Mouse (Mus musculus): ENCODE data around the gene Fam181a.

Fam181a gene

GRCm38 (mm10) chr12:103310744-103311267, at the start of gene Fam181a:
Gene Fam181a (plus strand): TSS chr12:103310975.
- DNase-seq (ENCODE audit: inconsistent ontology term), result no peak

- DNase-seq (ENCODE audit: inconsistent ontology term), result peak; percentile 53
These were observed 48.5 kb upstream of the Fam181a start for GRCm38 (mm10) chr12:103262017-103262865.

- DNase-seq (ENCODE audit: inconsistent ontology term), result no peak
These were observed 44.2 kb upstream of the Fam181a start for GRCm38 (mm10) chr12:103266605-103267004.

GRCm38 (mm10) chr12:103272176-103272575, 38.6 kb upstream of the Fam181a start:
- no peak for DNase-seq (ENCODE audit: inconsistent ontology term)

GRCm38 (mm10) chr12:103273051-103273450, 37.7 kb upstream of the Fam181a start:
- DNase-seq (ENCODE audit: inconsistent ontology term), result no peak

GRCm38 (mm10) chr12:103273732-103274131, 37.0 kb upstream of the Fam181a start:
- DNase-seq (ENCODE audit: inconsistent ontology term), result no peak

- no peak for DNase-seq (ENCODE audit: inconsistent ontology term)
These were observed 34.4 kb upstream of the Fam181a start for GRCm38 (mm10) chr12:103276422-103276821.

GRCm38 (mm10) chr12:103281491-103281890, 29.3 kb upstream of the Fam181a start:
- peak; percentile 62 for DNase-seq (ENCODE audit: inconsistent ontology term)

- peak; percentile 54 for DNase-seq (ENCODE audit: inconsistent ontology term)
These were observed 28.9 kb upstream of the Fam181a start for GRCm38 (mm10) chr12:103281912-103282311.

- DNase-seq (ENCODE audit: inconsistent ontology term), result no peak
These were observed 27.8 kb upstream of the Fam181a start for GRCm38 (mm10) chr12:103282936-103283335.

GRCm38 (mm10) chr12:103283411-103283810, 27.4 kb upstream of the Fam181a start:
- no peak for DNase-seq (ENCODE audit: inconsistent ontology term)

GRCm38 (mm10) chr12:103287276-103287675, 23.5 kb upstream of the Fam181a start:
- no peak for DNase-seq (ENCODE audit: inconsistent ontology term)

GRCm38 (mm10) chr12:103292366-103292765, 18.4 kb upstream of the Fam181a start:
- DNase-seq (ENCODE audit: inconsistent ontology term), result no peak

- DNase-seq (ENCODE audit: inconsistent ontology term), result no peak
These were observed 14.5 kb upstream of the Fam181a start for GRCm38 (mm10) chr12:103296292-103296691.

- DNase-seq (ENCODE audit: inconsistent ontology term), result no peak
These were observed 10.3 kb upstream of the Fam181a start for GRCm38 (mm10) chr12:103300493-103300892.

- DNase-seq (ENCODE audit: inconsistent ontology term), result peak; percentile 38
These were observed 9.1 kb upstream of the Fam181a start for GRCm38 (mm10) chr12:103301645-103302044.

GRCm38 (mm10) chr12:103302960-103303359, 7.8 kb upstream of the Fam181a start:
- DNase-seq (ENCODE audit: inconsistent ontology term), result no peak

GRCm38 (mm10) chr12:103306224-103306623, 4.6 kb upstream of the Fam181a start:
- DNase-seq (ENCODE audit: inconsistent ontology term), result no peak

GRCm38 (mm10) chr12:103306720-103307119, 4.1 kb upstream of the Fam181a start:
- no peak for DNase-seq (ENCODE audit: inconsistent ontology term)

GRCm38 (mm10) chr12:103311921-103312320, 1.1 kb downstream of the Fam181a start:
- no peak for DNase-seq (ENCODE audit: inconsistent ontology term)

GRCm38 (mm10) chr12:103313274-103313673, 2.5 kb downstream of the Fam181a start:
- no peak for DNase-seq (ENCODE audit: inconsistent ontology term)

- peak; percentile 36 for DNase-seq (ENCODE audit: inconsistent ontology term)
These were observed 3.3 kb downstream of the Fam181a start for GRCm38 (mm10) chr12:103313871-103314639.
